Mouse (Mus musculus) hindbrain, embryonic 11.5 days (tissue): ENCODE data around the gene Cops2. TPM values are rescaled to one million over a fixed set of nuclear protein-coding genes. Genes with fewer than 3 reads are reported as not detected.

Experiments
- ATAC-seq: fragments of 200-750 bp; cut with Nextera tagmentation; 2 replicates; pipeline ENCODE4 v1.8.0; 2017; ENCODE audit warnings: mild to moderate bottlenecking, moderate TSS enrichment, moderate library complexity; ENCODE audit not compliant: low FRiP score
- DNase-seq: peaks from one replicate; pipeline ENCODE4 v3.0.0-alpha.2; 2015; ENCODE audit warnings: low spot score
- H3K27ac ChIP-seq: fragments of 300-500 bp; sonication (generic); 2 replicates; pipeline ENCODE4 v1.5.1; 2014; ENCODE audit warnings: mild to moderate bottlenecking, low read depth, low read length
- H3K27me3 ChIP-seq: fragments of 300-500 bp; sonication (generic); 2 replicates; pipeline ENCODE4 v1.6.1; 2014; ENCODE audit warnings: mild to moderate bottlenecking, low read length, moderate library complexity, mixed read lengths; ENCODE audit not compliant: control insufficient read depth, insufficient read depth
- H3K36me3 ChIP-seq: fragments of 300-500 bp; sonication (generic); 2 replicates; pipeline ENCODE4 v1.6.1; 2014; ENCODE audit warnings: mild to moderate bottlenecking, low read length, moderate library complexity, mixed read lengths; ENCODE audit not compliant: control insufficient read depth, insufficient read depth
- H3K4me1 ChIP-seq: fragments of 300-500 bp; sonication (generic); replicated peaks from 2 replicates; pipeline ENCODE4 v1.6.1; 2014; ENCODE audit warnings: low read length, mixed read lengths; ENCODE audit not compliant: control insufficient read depth, insufficient read depth
- H3K4me2 ChIP-seq: fragments of 300-500 bp; sonication (generic); replicated peaks from 2 replicates; pipeline ENCODE4 v1.6.1; 2014; ENCODE audit warnings: mild to moderate bottlenecking, low read depth, low read length
- H3K4me3 ChIP-seq: fragments of 300-500 bp; sonication (generic); 2 replicates; pipeline ENCODE4 v1.5.1; 2014; ENCODE audit warnings: low read depth, low read length
- H3K9ac ChIP-seq: fragments of 300-500 bp; sonication (generic); 2 replicates; pipeline ENCODE4 v1.6.1; 2014; ENCODE audit warnings: low read depth, low read length
- H3K9me3 ChIP-seq: fragments of 300-500 bp; sonication (generic); 2 replicates; pipeline ENCODE4 v1.6.1; 2016; ENCODE audit warnings: low read length; ENCODE audit not compliant: control insufficient read depth
- WGBS: fragments of 180-500 bp; shearing (Covaris S2); extraction: QIAGEN DNeasy Blood & Tissue Kit; methylation state at CpG from one replicate; pipeline ENCODE4 v1.1.7; 2014; 5-methylcytosine and 5-hydroxymethylcytosine counted together
- polyA plus RNA-seq: library from polyadenylated mRNA; unstranded; fragments of >200 nt; fragmentation: Nextera tagmentation; extraction: Ambion mirVana; gene quantifications from 2 replicates; pipeline ENCODE4 v1.2.1, GENCODE M21; 2014

Gene Cops2
- polyA plus RNA-seq, 1 experiment from 2014 or later = 110 TPM

DNA sequence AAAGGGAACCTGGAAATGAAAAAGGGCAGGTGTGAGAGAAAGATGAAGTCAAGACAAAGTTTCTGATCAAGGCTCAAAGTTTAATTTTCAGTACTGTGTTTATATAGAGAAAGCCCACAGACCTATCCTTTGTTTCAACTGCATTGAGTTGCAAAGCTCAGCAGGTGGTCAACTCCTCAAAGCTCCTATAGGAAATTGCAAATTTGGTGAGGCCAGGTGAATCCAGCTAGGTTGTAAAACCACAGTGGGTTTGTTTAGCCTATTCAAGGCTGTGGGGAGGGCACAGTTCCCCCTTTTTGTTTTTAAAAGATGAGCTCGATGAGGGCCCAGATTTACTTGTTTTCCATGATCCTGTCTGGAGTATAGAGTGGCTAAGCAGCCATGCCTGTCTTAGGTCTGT is 53.1 kb downstream of the Cops2 start:
- Histone ChIP-seq H3K9me3 (no peaks in the 10 kb centered on the region), H3K4me2 (no peak overlapping the region), H3K36me3 (no peaks in the 10 kb centered on the region), H3K4me1 (no peaks in the 10 kb centered on the region), H3K27ac (no peak overlapping the region), H3K4me3 (no peak overlapping the region), H3K27me3 (no peaks in the 10 kb centered on the region), H3K9ac (no peak overlapping the region)
- DNase-seq (no peak), ATAC-seq (no peak)
- 46% methylated on average over 1 of the region's 1 CpGs for WGBS

DNA sequence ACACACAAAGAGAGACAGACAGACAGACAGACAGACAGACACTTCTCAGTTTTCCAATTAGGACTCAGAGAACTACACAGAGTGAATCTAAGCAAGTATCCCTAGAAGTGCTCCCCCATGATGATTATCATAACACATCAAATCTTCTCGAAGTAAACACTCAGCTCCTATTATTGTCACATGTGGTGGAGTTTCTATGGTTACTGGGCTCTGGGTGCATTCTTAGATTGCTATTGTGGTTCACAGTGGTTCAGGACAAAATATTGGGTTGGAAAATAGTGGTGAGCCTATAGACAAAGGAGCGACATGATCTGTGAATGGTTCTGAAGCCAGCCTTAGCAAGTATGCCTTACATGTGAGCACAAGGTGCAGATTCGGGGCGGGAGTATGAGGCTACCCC is 57.0 kb downstream of the Cops2 start:
- H3K9ac ChIP-seq = no peak overlapping the region
- H3K4me2 ChIP-seq = no peak overlapping the region
- ATAC-seq = no peak
- H3K4me3 ChIP-seq = no peak overlapping the region
- 82% methylated on average over 4 of the region's 4 CpGs for WGBS
- H3K27me3 ChIP-seq = no peaks in the 10 kb centered on the region
- H3K4me1 ChIP-seq = no peaks in the 10 kb centered on the region
- H3K9me3 ChIP-seq = no peaks in the 10 kb centered on the region
- H3K36me3 ChIP-seq = no peaks in the 10 kb centered on the region
- no peak for DNase-seq
- no peak overlapping the region for H3K27ac ChIP-seq

GRCm38 (mm10) chr2:125801038-125801437 is 57.9 kb downstream of the Cops2 start:
- H3K36me3 ChIP-seq = no peaks in the 10 kb centered on the region
- H3K4me3 ChIP-seq = no peak overlapping the region
- H3K27me3 ChIP-seq = no peaks in the 10 kb centered on the region
- no peak overlapping the region for H3K27ac ChIP-seq
- H3K9me3 ChIP-seq = no peaks in the 10 kb centered on the region
- no peak overlapping the region for H3K9ac ChIP-seq
- DNase-seq (no peak), ATAC-seq (no peak)
- H3K4me2 ChIP-seq = no peak overlapping the region
- H3K4me1 ChIP-seq = no peaks in the 10 kb centered on the region
- WGBS = 67% methylated on average over 8 of the region's 8 CpGs

DNA sequence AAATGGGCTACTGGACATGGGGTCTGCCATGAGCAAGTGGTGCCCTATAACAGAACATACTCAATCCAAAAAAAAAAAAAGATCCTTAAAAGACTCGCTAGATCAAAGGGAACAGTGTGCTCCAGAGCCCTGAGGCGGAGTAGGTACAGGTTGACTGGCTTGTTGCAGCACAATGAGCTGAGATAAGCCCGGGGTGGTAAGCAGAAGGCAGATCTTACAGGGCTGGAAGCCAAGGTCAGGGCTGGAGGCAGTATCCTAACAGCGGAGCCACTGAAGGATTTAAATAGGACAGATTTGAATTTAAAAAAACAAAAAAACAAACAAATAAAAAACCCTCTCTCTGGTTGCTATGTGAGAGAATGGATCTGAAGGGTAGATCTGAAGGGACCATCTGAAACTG is 58.5 kb downstream of the Cops2 start:
- WGBS = 79% methylated on average over 4 of the region's 4 CpGs
- no peaks in the 10 kb centered on the region for H3K4me1 ChIP-seq
- H3K4me3 ChIP-seq = no peak overlapping the region
- H3K27ac ChIP-seq = no peak overlapping the region
- no peak overlapping the region for H3K4me2 ChIP-seq
- no peaks in the 10 kb centered on the region for H3K9me3 ChIP-seq
- H3K36me3 ChIP-seq = no peaks in the 10 kb centered on the region
- H3K27me3 ChIP-seq = no peaks in the 10 kb centered on the region
- no peak overlapping the region for H3K9ac ChIP-seq
- ATAC-seq = no peak
- DNase-seq = no peak

DNA sequence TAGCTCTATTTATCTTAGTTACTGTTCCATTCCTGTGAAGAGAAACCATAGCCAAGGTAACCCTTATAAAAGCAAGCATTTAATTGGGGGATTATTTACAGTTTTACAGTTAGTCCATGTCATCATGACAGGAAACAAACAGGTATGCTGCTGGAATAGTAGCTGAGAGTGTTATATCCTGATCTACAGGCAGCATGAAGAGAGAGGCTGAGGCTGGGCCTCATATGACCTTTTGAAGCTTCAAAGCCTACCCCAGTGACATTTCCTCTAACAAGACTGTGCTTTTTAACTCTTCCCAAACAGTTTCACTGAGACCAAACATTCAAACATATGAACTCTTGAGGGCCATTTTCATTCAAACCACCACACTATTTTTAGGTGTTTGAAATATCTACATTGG is 61.1 kb downstream of the Cops2 start:
- no peak overlapping the region for H3K4me2 ChIP-seq
- H3K9ac ChIP-seq = no peak overlapping the region
- H3K27me3 ChIP-seq = no peaks in the 10 kb centered on the region
- DNase-seq (no peak), ATAC-seq (no peak)
- no peak overlapping the region for H3K27ac ChIP-seq
- no peaks in the 10 kb centered on the region for H3K4me1 ChIP-seq
- no peaks in the 10 kb centered on the region for H3K9me3 ChIP-seq
- H3K36me3 ChIP-seq = no peaks in the 10 kb centered on the region
- no peak overlapping the region for H3K4me3 ChIP-seq

DNA sequence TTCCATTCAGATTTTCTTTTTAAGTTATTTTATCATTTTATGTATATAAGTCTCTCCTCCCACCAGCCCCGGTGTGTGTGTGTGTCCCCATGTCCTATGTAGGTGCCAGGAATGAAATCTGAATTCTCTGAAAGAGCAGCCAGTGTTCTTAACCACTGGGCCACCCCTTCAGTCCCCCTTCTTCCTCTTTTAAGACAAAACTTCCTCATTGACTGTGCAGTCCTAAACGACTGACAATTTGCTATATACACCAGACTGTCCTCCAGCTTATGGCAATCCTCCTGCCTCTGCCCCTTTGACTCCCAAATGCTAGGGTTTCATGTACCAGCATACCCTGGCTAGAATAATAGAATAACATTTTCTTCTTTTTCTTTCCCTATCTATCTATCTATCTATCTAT is 63.8 kb downstream of the Cops2 start:
- 77% methylated on average over 2 of the region's 2 CpGs for WGBS
- no peak for ATAC-seq
- no peak overlapping the region for H3K9ac ChIP-seq
- H3K9me3 ChIP-seq = no peaks in the 10 kb centered on the region
- no peak overlapping the region for H3K4me3 ChIP-seq
- DNase-seq = no peak
- no peak overlapping the region for H3K27ac ChIP-seq
- H3K36me3 ChIP-seq = no peaks in the 10 kb centered on the region
- H3K4me2 ChIP-seq = no peak overlapping the region
- no peaks in the 10 kb centered on the region for H3K4me1 ChIP-seq
- H3K27me3 ChIP-seq = no peaks in the 10 kb centered on the region

DNA sequence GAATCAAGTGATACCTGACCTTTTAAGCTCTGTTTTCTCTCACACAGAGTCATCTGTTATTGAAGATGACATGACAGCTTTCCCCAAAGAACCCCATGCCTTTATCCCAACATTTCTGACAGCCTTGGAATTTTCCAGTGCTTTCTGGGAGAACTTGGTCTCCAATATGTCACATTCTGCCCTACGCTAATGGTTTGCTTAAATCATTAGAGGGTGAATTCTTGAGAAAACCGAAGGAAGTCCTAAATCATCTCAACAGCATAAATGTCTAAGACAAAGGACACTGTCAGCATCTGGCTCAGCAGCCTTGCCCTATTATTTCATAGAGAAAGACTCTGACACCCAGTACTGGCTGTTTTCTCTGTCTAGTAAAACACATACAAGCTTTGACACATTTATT is 64.8 kb downstream of the Cops2 start:
- Histone ChIP-seq H3K9me3 (no peaks in the 10 kb centered on the region), H3K36me3 (no peaks in the 10 kb centered on the region), H3K9ac (no peak overlapping the region), H3K4me3 (no peak overlapping the region), H3K27me3 (no peaks in the 10 kb centered on the region), H3K27ac (no peak overlapping the region), H3K4me2 (no peak overlapping the region), H3K4me1 (no peaks in the 10 kb centered on the region)
- DNase-seq (no peak), ATAC-seq (no peak)
- 87% methylated on average over 2 of the region's 2 CpGs for WGBS

DNA sequence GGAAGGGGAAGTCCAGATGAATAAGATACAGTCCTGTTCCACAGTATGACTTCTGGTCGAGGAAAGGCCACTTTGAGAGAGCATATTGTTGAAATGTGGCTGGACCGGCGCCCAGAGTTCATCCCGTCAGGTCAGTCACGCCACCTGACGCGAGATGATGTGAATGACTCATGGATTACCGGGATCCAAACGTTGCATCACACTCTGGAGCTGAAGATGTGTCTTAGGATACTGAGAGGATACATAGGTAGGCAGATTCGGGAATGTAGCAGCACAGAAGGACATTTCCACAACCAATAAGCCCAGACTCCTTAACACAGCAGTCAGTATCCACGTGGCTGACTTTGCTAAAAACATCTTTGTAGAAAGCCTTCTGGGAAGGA is 66.1 kb downstream of the Cops2 start:
- DNase-seq (no peak), ATAC-seq (no peak)
- H3K4me1 ChIP-seq = no peaks in the 10 kb centered on the region
- H3K4me2 ChIP-seq = no peak overlapping the region
- no peaks in the 10 kb centered on the region for H3K36me3 ChIP-seq
- no peak overlapping the region for H3K9ac ChIP-seq
- H3K4me3 ChIP-seq = no peak overlapping the region
- H3K27ac ChIP-seq = no peak overlapping the region
- H3K9me3 ChIP-seq = no peaks in the 10 kb centered on the region
- WGBS = 85% methylated on average over 11 of the region's 11 CpGs
- no peaks in the 10 kb centered on the region for H3K27me3 ChIP-seq

DNA sequence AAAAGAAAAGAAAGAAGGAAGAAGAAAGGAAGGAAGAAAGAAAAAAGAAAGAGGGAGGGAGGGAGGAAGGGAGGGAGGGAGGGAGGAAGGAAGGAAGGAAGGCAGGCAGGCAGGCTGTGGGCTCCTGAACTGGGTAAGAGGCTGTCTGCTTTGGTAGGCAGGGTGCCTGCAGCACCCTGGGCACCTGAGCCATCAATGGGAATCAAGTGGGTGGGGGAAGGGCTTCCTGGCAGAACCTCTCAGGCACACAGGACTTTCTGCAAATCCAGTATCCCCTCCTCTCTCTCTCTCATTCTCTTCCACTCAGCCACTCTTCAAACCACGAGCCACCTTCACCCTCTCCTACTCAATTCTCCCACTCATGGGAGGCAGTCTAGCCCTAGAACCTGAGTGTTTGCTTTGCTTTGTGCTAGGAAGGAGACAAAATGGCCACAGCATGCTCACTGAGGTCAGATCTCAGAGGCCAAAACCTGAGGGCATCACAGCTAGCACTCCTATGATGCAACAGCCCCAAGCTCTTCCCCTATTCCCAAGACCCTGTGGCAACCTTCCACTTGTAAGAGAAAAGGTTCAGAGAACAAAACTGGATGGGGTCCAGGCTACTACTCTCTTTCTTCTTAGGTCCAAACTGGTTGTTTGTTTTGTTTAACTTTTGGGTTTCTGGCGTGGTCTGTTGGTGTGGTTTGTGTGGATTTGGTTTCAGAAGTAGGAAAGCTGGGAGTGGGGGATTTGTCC is 66.6 kb downstream of the Cops2 start:
- no peaks in the 10 kb centered on the region for H3K27me3 ChIP-seq
- no peaks in the 10 kb centered on the region for H3K36me3 ChIP-seq
- H3K4me3 ChIP-seq = no peak overlapping the region
- H3K27ac ChIP-seq = no peak overlapping the region
- ATAC-seq (no peak), DNase-seq (no peak)
- H3K9ac ChIP-seq = no peak overlapping the region
- no peak overlapping the region for H3K4me2 ChIP-seq
- H3K4me1 ChIP-seq = no peaks in the 10 kb centered on the region
- no peaks in the 10 kb centered on the region for H3K9me3 ChIP-seq
- 73% methylated on average over 2 of the region's 2 CpGs for WGBS
